Mouse (Mus musculus) MEL (cell line): ENCODE measurements at regions not wholly inside any gene's neighbourhood (a gene's known extent, or its start where the extent isn't known, plus 50 kb on each side); places are given as distances from the start of the nearest gene placed in this dataset.

Experiments used
- DNase-seq: peaks from one replicate; pipeline ENCODE4 v3.0.0; 2011; ENCODE audit warnings: low read depth, low spot score
- H3K27ac ChIP-seq: 2 replicates; pipeline ENCODE4 v1.5.1; 2012; ENCODE audit warnings: low read depth, mild to moderate bottlenecking, control low read depth, low read length, moderate library complexity; ENCODE audit not compliant: control insufficient read depth
- H3K27me3 ChIP-seq, 2 experiments: fragments of 150-350 bp in 1 of 2; sonication (generic) in 1 of 2; 2 replicates each; pipeline ENCODE4 v1.6.1; 2012; ENCODE audit warnings: low read length in 2 of 2, mild to moderate bottlenecking in 2 of 2, improper control_type of control experiment in 1 of 2, moderate library complexity in 1 of 2; ENCODE audit not compliant: insufficient read depth in 2 of 2, control insufficient read depth in 1 of 2
- H3K36me3 ChIP-seq, 2 experiments: 2 replicates each; pipeline ENCODE4 v1.6.1; 2012 to 2014; ENCODE audit warnings: low read length in 2 of 2, improper control_type of control experiment in 1 of 2, inconsistent platforms in 1 of 2, mild to moderate bottlenecking in 1 of 2; ENCODE audit not compliant: insufficient read depth in 2 of 2, control insufficient read depth in 1 of 2
- H3K4me1 ChIP-seq, 2 experiments: fragments of 150-350 bp in 1 of 2; sonication (generic) in 1 of 2; 2 replicates each; pipeline ENCODE4 v1.6.1; 2012; ENCODE audit warnings: low read length in 2 of 2, improper control_type of control experiment in 1 of 2, mild to moderate bottlenecking in 1 of 2; ENCODE audit not compliant: insufficient read depth in 2 of 2, control insufficient read depth in 1 of 2
- H3K4me3 ChIP-seq, 2 experiments: fragments of 150-350 bp in 1 of 2; sonication (generic) in 1 of 2; 2 replicates each; pipeline ENCODE4 v1.5.1; 2012; ENCODE audit warnings: low read depth in 2 of 2, low read length in 2 of 2, mild to moderate bottlenecking in 2 of 2, moderate library complexity in 2 of 2, control low read depth in 1 of 2, improper control_type of control experiment in 1 of 2; ENCODE audit not compliant: control insufficient read depth in 1 of 2, insufficient read depth in 1 of 2
- H3K79me2 ChIP-seq: 2 replicates; pipeline ENCODE4 v1.6.1; 2012; ENCODE audit warnings: mild to moderate bottlenecking, low read length, moderate library complexity; ENCODE audit not compliant: control insufficient read depth, poor library complexity, insufficient read depth
- H3K9ac ChIP-seq: 2 replicates; pipeline ENCODE4 v1.6.1; 2012; ENCODE audit warnings: low read depth, mild to moderate bottlenecking, control low read depth, low read length, moderate library complexity; ENCODE audit not compliant: control insufficient read depth, poor library complexity, severe bottlenecking
- H3K9me3 ChIP-seq: fragments of 150-350 bp; sonication (generic); replicated peaks from 2 replicates; pipeline ENCODE4 v1.6.1; 2012; ENCODE audit warnings: mild to moderate bottlenecking, low read length, improper control_type of control experiment, moderate library complexity; ENCODE audit not compliant: insufficient read depth
- BHLHE40 ChIP-seq: IDR thresholded peaks from 2 replicates; pipeline ENCODE4 v1.6.1; 2012; ENCODE audit warnings: low read depth, mild to moderate bottlenecking, inconsistent platforms, low read length, improper control_type of control experiment, borderline replicate concordance
- E2F4 ChIP-seq: IDR thresholded peaks from 2 replicates; pipeline ENCODE4 v1.6.1; 2011; ENCODE audit warnings: low read depth, low read length, improper control_type of control experiment, borderline replicate concordance
- ELF1 ChIP-seq: IDR thresholded peaks from 2 replicates; pipeline ENCODE4 v1.6.1; 2014; ENCODE audit warnings: low read depth, mild to moderate bottlenecking, inconsistent platforms, low read length, improper control_type of control experiment, moderate library complexity
- GATA1 ChIP-seq: IDR thresholded peaks from 2 replicates; pipeline ENCODE4 v1.6.1; 2011; ENCODE audit warnings: low read depth, low read length, improper control_type of control experiment
- JUND ChIP-seq: IDR thresholded peaks from 2 replicates; pipeline ENCODE4 v1.6.1; 2011; ENCODE audit warnings: low read depth, mild to moderate bottlenecking, improper control_type of control experiment, low read length
- KAT2A ChIP-seq: conservative IDR thresholded peaks from 2 replicates; pipeline ENCODE4 v1.6.1; 2012; ENCODE audit warnings: low read depth, low read length, improper control_type of control experiment, inconsistent platforms
- NELFE ChIP-seq: IDR thresholded peaks from 2 replicates; pipeline ENCODE4 v1.6.1; 2011; ENCODE audit warnings: low read depth, low read length, improper control_type of control experiment
- NRF1 ChIP-seq: IDR thresholded peaks from 2 replicates; pipeline ENCODE4 v1.6.1; 2014; ENCODE audit warnings: low read depth, mild to moderate bottlenecking, inconsistent platforms, low read length, improper control_type of control experiment, moderate library complexity; ENCODE audit not compliant: poor library complexity, insufficient read depth, severe bottlenecking
- POLR2AphosphoS2 ChIP-seq: IDR thresholded peaks from 2 replicates; pipeline ENCODE4 v1.6.1; 2011; ENCODE audit warnings: low read length, improper control_type of control experiment
- POLR2AphosphoS5 ChIP-seq: IDR thresholded peaks from 2 replicates; pipeline ENCODE4 v1.6.1; 2012; ENCODE audit warnings: low read depth, borderline replicate concordance, mild to moderate bottlenecking, inconsistent platforms, low read length, moderate library complexity, mixed read lengths
- SIN3A ChIP-seq: IDR thresholded peaks from 2 replicates; pipeline ENCODE4 v1.6.1; 2012; ENCODE audit warnings: low read length, improper control_type of control experiment, inconsistent platforms
- SMC3 ChIP-seq: IDR thresholded peaks from 2 replicates; pipeline ENCODE4 v1.6.1; 2011; ENCODE audit warnings: low read depth, low read length, improper control_type of control experiment
- TAL1 ChIP-seq: IDR thresholded peaks from 2 replicates; pipeline ENCODE4 v1.6.1; 2012; ENCODE audit warnings: mild to moderate bottlenecking, inconsistent platforms, low read length, moderate library complexity, mixed read lengths
- UBTF ChIP-seq: IDR thresholded peaks from 2 replicates; pipeline ENCODE4 v1.6.1; 2012; ENCODE audit warnings: low read depth, mild to moderate bottlenecking, inconsistent platforms, low read length, improper control_type of control experiment, moderate library complexity, borderline replicate concordance; ENCODE audit not compliant: insufficient read depth
- USF1 ChIP-seq: IDR thresholded peaks from 2 replicates; pipeline ENCODE4 v1.6.1; 2014; ENCODE audit warnings: low read depth, mild to moderate bottlenecking, inconsistent platforms, low read length, improper control_type of control experiment, moderate library complexity
- ZC3H11A ChIP-seq: IDR thresholded peaks from 2 replicates; pipeline ENCODE4 v1.6.1; 2012; ENCODE audit warnings: low read depth, mild to moderate bottlenecking, inconsistent platforms, low read length, improper control_type of control experiment

GRCm38 (mm10) chr3:149367888-149368287, 377.5 kb upstream of the Adgrl2 start:
- Histone ChIP-seq H3K36me3 (no peaks in the 10 kb centered on the region), H3K27ac (no peak overlapping the region), H3K9me3 (no peaks in the 10 kb centered on the region), H3K4me1 (no peaks in the 10 kb centered on the region), H3K4me3 (no peak overlapping the region), H3K9ac (no peak overlapping the region), H3K27me3 (no peaks in the 10 kb centered on the region), H3K79me2 (no peaks in the 10 kb centered on the region)
- DNase-seq, result no peak
- TF ChIP-seq USF1 (no peak), NRF1 (no peak), ELF1 (no peak), SMC3 (no peak), JUND (no peak), ZC3H11A (no peak), UBTF (no peak), GATA1 (no peak), E2F4 (no peak), BHLHE40 (no peak), KAT2A (no peak), TAL1 (no peak), NELFE (no peak), POLR2AphosphoS5 (no peak), POLR2AphosphoS2 (no peak)

GRCm38 (mm10) chr3:149360164-149360563, 369.8 kb upstream of the Adgrl2 start:
- Histone ChIP-seq H3K9me3 (no peaks in the 10 kb centered on the region), H3K27ac (no peak overlapping the region), H3K36me3 (no peaks in the 10 kb centered on the region), H3K27me3 (no peaks in the 10 kb centered on the region), H3K9ac (no peak overlapping the region), H3K4me3 (no peak overlapping the region), H3K4me1 (no peaks in the 10 kb centered on the region), H3K79me2 (no peaks in the 10 kb centered on the region)
- DNase-seq, result no peak
- TF ChIP-seq SIN3A (no peak), SMC3 (no peak), USF1 (no peak)
